Mouse (Mus musculus): ENCODE data around the gene Sdr9c7.

DNA sequence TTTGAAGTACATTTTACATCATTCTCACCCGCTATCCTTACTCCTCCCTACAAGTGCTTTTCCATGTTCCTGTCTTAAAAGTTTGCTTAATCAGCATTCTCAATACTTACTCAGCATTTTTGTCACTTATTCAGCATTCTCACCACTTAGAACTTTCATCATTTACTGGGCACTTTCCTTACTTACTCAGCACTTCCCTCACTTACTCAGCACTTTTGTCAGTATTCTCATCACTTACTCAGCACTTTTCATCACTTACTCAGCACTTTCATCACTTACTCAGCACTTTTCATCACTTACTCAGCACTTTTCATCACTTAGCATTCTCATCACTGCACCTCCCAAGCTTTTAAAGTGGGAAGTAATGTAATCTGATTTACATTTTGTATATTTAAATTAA, 17.3 kb downstream of the Sdr9c7 start:
- TF ChIP-seq CTCF (IDR thresholded peaks at IDR 0.05; ENCODE audit: borderline replicate concordance, control insufficient read depth, extremely low read depth, insufficient read depth, low read length, poor library complexity) (no peak), POLR2A (IDR thresholded peaks at IDR 0.05; ENCODE audit: control insufficient read depth, extremely low read depth, insufficient read depth, low read length, poor library complexity) (no peak)

Measured in thymus, adult 2 months (tissue).